Mouse (Mus musculus) ES-E14 (cell line): ENCODE data around the gene Lyrm2.

ENCODE experiments used
- CHD2 ChIP-seq: IDR thresholded peaks from 2 replicates; pipeline ENCODE4 v1.6.1; 2014; ENCODE audit warnings: mild to moderate bottlenecking, low read depth, low read length, inconsistent platforms
- HCFC1 ChIP-seq: IDR thresholded peaks from 2 replicates; pipeline ENCODE4 v1.6.1; 2012; ENCODE audit warnings: low read length, inconsistent platforms, borderline replicate concordance; ENCODE audit not compliant: insufficient read depth
- ZNF384 ChIP-seq: IDR thresholded peaks from 2 replicates; pipeline ENCODE4 v1.6.1; 2012; ENCODE audit warnings: low read depth, low read length, inconsistent platforms

DNA sequence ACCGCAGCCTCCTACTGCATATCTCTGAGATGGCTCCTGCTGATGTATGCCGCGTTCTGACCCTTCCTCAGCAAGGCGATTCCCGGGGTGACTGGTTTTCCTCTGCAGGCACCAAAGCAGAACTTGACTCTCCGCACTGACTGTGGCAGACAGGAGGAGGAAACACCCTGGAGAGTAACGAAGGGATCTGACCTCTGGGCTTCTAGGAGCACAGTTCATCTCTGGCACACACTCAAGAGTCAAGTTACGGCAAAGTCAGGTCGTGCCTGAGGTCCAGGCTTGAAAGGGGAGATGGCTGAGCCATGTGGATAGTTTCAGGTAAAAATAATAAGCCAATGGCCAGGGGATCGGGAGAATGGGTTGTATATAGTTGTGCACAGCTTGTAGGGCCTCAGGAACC, 29.3 kb downstream of the Lyrm2 start:
- TF ChIP-seq CHD2, result no peak
- no peak for TF ChIP-seq HCFC1
- no peak for TF ChIP-seq ZNF384
